Mouse (Mus musculus): ENCODE measurements around the gene Wwox.

GRCm38 (mm10) chr8:114462591-114462990 lies 23.1 kb downstream of the Wwox start:
- TF ChIP-seq CTCF (IDR thresholded peaks at IDR 0.05) (no peak), EP300 (IDR thresholded peaks at IDR 0.05) (no peak)

Measured in lung, postnatal 0 days (tissue).